Mouse (Mus musculus) C2C12 (cell line): Measurements from ENCODE around the gene Gm13275. TPM values are rescaled to one million over a fixed set of nuclear protein-coding genes. Genes with fewer than 3 reads are reported as not detected.
"Not testable (repeated sequence)": the region's sequence is repeated elsewhere in the genome, so short reads cannot be mapped to it uniquely, and the experiment has no call there.

Source experiments
- H3K27me3 ChIP-seq: one replicate; pipeline ENCODE4 v1.6.1; 2011; ENCODE audit not compliant: control insufficient read depth, insufficient read depth, insufficient read length
- H3K36me3 ChIP-seq: one replicate; pipeline ENCODE4 v1.6.1; 2011; ENCODE audit not compliant: control insufficient read depth, insufficient read depth
- H3K4me3 ChIP-seq: one replicate; pipeline ENCODE4 v1.5.1; 2011; ENCODE audit warnings: mild to moderate bottlenecking, control low read depth; ENCODE audit not compliant: poor library complexity, insufficient read depth, severe bottlenecking
- H3K79me2 ChIP-seq: one replicate; pipeline ENCODE4 v1.6.1; 2011; ENCODE audit not compliant: control insufficient read depth, insufficient read depth
- H3K79me3 ChIP-seq: one replicate; pipeline ENCODE4 v1.6.1; 2011; ENCODE audit warnings: low read depth, control low read depth
- H3ac ChIP-seq: one replicate; pipeline ENCODE3; 2011; ENCODE audit warnings: low read depth; ENCODE audit not compliant: control insufficient read depth, insufficient read length
- CEBPB ChIP-seq: IDR thresholded peaks from one replicate; pipeline ENCODE4 v1.6.1; 2011; ENCODE audit warnings: low read depth, mild to moderate bottlenecking, control low read depth, moderate library complexity
- CTCF ChIP-seq: IDR thresholded peaks from one replicate; pipeline ENCODE4 v1.5.1; 2011; ENCODE audit not compliant: control insufficient read depth, insufficient read depth, insufficient read length
- FOSL1 ChIP-seq: IDR thresholded peaks from one replicate; pipeline ENCODE4 v1.8.0; 2011; ENCODE audit warnings: mild to moderate bottlenecking, low read length; ENCODE audit not compliant: poor library complexity, insufficient read depth, severe bottlenecking
- MAX ChIP-seq: IDR thresholded peaks from one replicate; pipeline ENCODE4 v1.6.1; 2011; ENCODE audit warnings: mild to moderate bottlenecking, control low read depth
- MYOD1 ChIP-seq: IDR thresholded peaks from one replicate; pipeline ENCODE4 v1.6.1; 2011; ENCODE audit warnings: low read depth; ENCODE audit not compliant: control insufficient read depth, insufficient read length
- MYOG ChIP-seq: IDR thresholded peaks from one replicate; pipeline ENCODE4 v1.6.1; 2011; ENCODE audit not compliant: control insufficient read depth, insufficient read length; ENCODE audit errors: extremely low read depth
- USF1 ChIP-seq: IDR thresholded peaks from one replicate; pipeline ENCODE4 v1.6.1; 2011; ENCODE audit warnings: low read depth, mild to moderate bottlenecking, control low read depth, moderate library complexity
- polyA plus RNA-seq: library from polyadenylated mRNA; unstranded; fragments of >200 nt; fragmentation: generic; extraction: Trizol; gene quantifications from one replicate; pipeline ENCODE4 v1.2.1, GENCODE M21; 2012; ENCODE audit warnings: missing spikeins

Gene Gm13275
- polyA plus RNA-seq, 1 experiment, result 0.42 TPM

- not testable (repeated sequence) for H3K27me3 ChIP-seq, H3K36me3 ChIP-seq, H3ac ChIP-seq, H3K79me2 ChIP-seq, H3K79me3 ChIP-seq, H3K4me3 ChIP-seq
Observed at GRCm38 (mm10) chr4:88799365-88799764, 5.1 kb downstream of the Gm13275 start, which contains the start of gene Gm13285. Gm13285 (plus strand) TSS chr4:88799665.

- not testable (repeated sequence) for H3K36me3 ChIP-seq, H3K4me3 ChIP-seq, H3ac ChIP-seq, H3K79me3 ChIP-seq, H3K27me3 ChIP-seq, H3K79me2 ChIP-seq
Observed at GRCm38 (mm10) chr4:88802954-88803353, 8.7 kb downstream of the Gm13275 start, which contains the start of gene Gm13287. Gm13287 (plus strand) TSS chr4:88803254.

GRCm38 (mm10) chr4:88805231-88805630 lies 10.9 kb downstream of the Gm13275 start, which contains the start of gene Gm13288:
Gm13288 (plus strand) TSS chr4:88805531.
- H3ac ChIP-seq, H3K27me3 ChIP-seq, H3K79me2 ChIP-seq, H3K79me3 ChIP-seq, H3K36me3 ChIP-seq, H3K4me3 ChIP-seq: not testable (repeated sequence)

- H3K27me3 ChIP-seq, H3K4me3 ChIP-seq, H3ac ChIP-seq, H3K79me3 ChIP-seq, H3K36me3 ChIP-seq, H3K79me2 ChIP-seq: not testable (repeated sequence)
Observed at GRCm38 (mm10) chr4:88805761-88806160, 11.5 kb downstream of the Gm13275 start.

GRCm38 (mm10) chr4:88815928-88816327 lies 21.6 kb downstream of the Gm13275 start, which contains the start of gene Ifna7:
Ifna7 (plus strand) TSS chr4:88816228.
- no peak within 1 kb of the TSS for H3ac ChIP-seq
- no peaks in the 10 kb centered on the region for H3K79me3 ChIP-seq
- no peaks in the 10 kb centered on the region for H3K36me3 ChIP-seq
- peaks cover 14% of the 10 kb centered on the region for H3K27me3 ChIP-seq
- no peak within 1 kb of the TSS for H3K4me3 ChIP-seq
- no peaks in the 10 kb centered on the region for H3K79me2 ChIP-seq
- TF ChIP-seq CEBPB (no peak), USF1 (no peak), MYOD1 (no peak), CTCF (no peak), MYOG (no peak), MAX (no peak), FOSL1 (no peak)

GRCm38 (mm10) chr4:88819659-88820058 lies 25.4 kb downstream of the Gm13275 start, which contains the start of gene Ifna11:
Ifna11 (plus strand) TSS chr4:88819959.
- H3K4me3 ChIP-seq, result no peak within 1 kb of the TSS
- no peaks in the 10 kb centered on the region for H3K79me3 ChIP-seq
- H3K36me3 ChIP-seq, result no peaks in the 10 kb centered on the region
- peaks cover 13% of the 10 kb centered on the region for H3K27me3 ChIP-seq
- H3K79me2 ChIP-seq, result no peaks in the 10 kb centered on the region
- H3ac ChIP-seq, result no peak within 1 kb of the TSS
- TF ChIP-seq MYOG (no peak), USF1 (no peak), CEBPB (no peak), FOSL1 (no peak), CTCF (no peak), MYOD1 (no peak), MAX (no peak)

GRCm38 (mm10) chr4:88822995-88823394 lies 28.7 kb downstream of the Gm13275 start:
- no peaks in the 10 kb centered on the region for H3K36me3 ChIP-seq
- H3K4me3 ChIP-seq, result no peak overlapping the region
- no peaks in the 10 kb centered on the region for H3K79me3 ChIP-seq
- H3K79me2 ChIP-seq, result no peaks in the 10 kb centered on the region
- no peak overlapping the region for H3ac ChIP-seq
- peaks cover 7% of the 10 kb centered on the region for H3K27me3 ChIP-seq
- no peak for TF ChIP-seq MAX
- no peak for TF ChIP-seq CTCF
- TF ChIP-seq FOSL1, result no peak
- TF ChIP-seq CEBPB, result no peak
- no peak for TF ChIP-seq MYOD1
- TF ChIP-seq USF1, result no peak
- no peak for TF ChIP-seq MYOG

- not testable (repeated sequence) for H3K79me3 ChIP-seq, H3ac ChIP-seq, H3K27me3 ChIP-seq
Observed at GRCm38 (mm10) chr4:88827116-88827515, 32.8 kb downstream of the Gm13275 start, which contains the start of gene Ifna6. Ifna6 (plus strand) TSS chr4:88827416.

More at GRCm38 (mm10) chr4:88827116-88827515, 32.8 kb downstream of the Gm13275 start, which contains the start of gene Ifna6:
- not testable (repeated sequence) for H3K36me3 ChIP-seq, H3K79me2 ChIP-seq, H3K4me3 ChIP-seq
